Mouse (Mus musculus): ENCODE results near the gene Abraxas1. TPM values are rescaled to one million over a fixed set of nuclear protein-coding genes. Genes with fewer than 3 reads are reported as not detected.

The Abraxas1 gene
- polyA plus RNA-seq, 1 experiment = 0.44 TPM

DNA sequence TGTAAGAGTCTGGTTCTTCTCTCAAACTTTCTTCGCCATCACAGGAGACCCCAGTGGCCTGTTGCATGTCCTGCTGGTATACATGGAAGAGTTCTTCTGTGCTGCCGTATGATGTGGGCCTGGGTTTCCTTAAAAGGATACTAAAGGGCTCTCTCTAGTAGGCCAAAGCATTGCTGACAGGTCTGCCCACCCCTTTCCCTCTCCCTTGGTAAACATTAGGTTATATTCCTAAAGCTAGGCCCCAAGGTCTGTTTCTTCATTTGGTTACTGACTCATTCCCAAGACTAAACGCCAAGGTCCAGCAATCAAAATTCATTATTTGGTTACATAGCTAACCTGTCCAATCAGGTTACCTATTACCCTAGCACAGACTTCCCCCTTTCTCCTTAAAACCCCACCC lies 11.9 kb upstream of the Abraxas1 start:
- TF ChIP-seq GATA1 (IDR thresholded peaks at IDR 0.05; ENCODE audit: low read length) (no peak), TAL1 (IDR thresholded peaks at IDR 0.05; ENCODE audit: low read length) (no peak)
- no peaks in the 10 kb centered on the region for H3K9me3 ChIP-seq (ENCODE audit: control insufficient read depth, low read length)

DNA sequence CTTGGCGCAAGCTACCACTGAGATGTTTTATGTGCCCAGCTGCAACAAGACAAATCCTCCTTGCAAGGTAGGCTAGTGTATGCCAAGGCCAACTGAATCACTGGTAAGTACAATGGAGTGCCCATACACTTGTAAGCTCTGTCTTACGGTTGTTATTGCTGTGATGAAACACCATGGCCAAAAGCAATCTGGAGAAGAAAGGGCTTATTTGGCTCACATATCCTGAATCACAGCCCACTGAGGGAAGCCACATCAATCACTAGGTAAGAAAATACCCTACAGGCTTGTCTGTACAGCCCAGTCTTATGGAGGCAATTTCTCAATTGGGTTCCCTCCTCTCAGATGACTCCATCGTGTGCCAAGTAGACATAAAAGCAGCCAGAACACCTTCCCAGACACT lies 7.9 kb upstream of the Abraxas1 start:
- no peaks in the 10 kb centered on the region for H3K27me3 ChIP-seq (ENCODE audit: control insufficient read depth)
- no peaks in the 10 kb centered on the region for H3K9me3 ChIP-seq (ENCODE audit: control insufficient read depth, low read length)
- no peaks in the 10 kb centered on the region for H3K36me3 ChIP-seq (ENCODE audit: control insufficient read depth)
- no peaks in the 10 kb centered on the region for H3K4me1 ChIP-seq (ENCODE audit: control insufficient read depth)
- TF ChIP-seq TAL1 (IDR thresholded peaks at IDR 0.05; ENCODE audit: low read length) (no peak), GATA1 (IDR thresholded peaks at IDR 0.05; ENCODE audit: low read length) (no peak)
- H3K4me3 ChIP-seq (replicated peaks) = no peak overlapping the region

More for the DNA sequence above, 11.9 kb upstream of the Abraxas1 start:
- Histone ChIP-seq H3K36me3 (ENCODE audit: control insufficient read depth) (no peaks in the 10 kb centered on the region), H3K4me3 (replicated peaks) (no peak overlapping the region), H3K4me1 (ENCODE audit: control insufficient read depth) (no peaks in the 10 kb centered on the region; the same call in 1 of the 2 replicates), H3K27me3 (ENCODE audit: control insufficient read depth) (no peaks in the 10 kb centered on the region)

DNA sequence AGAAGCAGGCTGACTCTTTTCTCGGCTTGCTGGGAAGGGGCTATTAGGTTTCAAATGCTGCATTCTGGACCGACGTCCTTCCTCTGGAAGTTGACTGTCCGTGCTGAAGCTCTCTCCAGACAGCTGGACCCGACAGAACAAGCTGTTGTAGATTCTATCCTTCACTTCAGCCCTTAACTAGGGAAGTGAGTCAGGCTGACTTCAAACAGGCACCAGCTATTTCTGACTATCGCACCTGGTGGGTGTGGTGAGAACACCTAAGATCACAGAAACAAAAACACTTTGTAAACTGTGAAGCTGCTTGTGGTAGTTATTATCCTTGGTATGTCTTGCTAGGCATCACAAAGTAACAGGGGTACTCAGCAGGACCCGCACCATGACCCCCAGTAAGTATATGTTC lies 5.8 kb upstream of the Abraxas1 start:
- H3K4me3 ChIP-seq (replicated peaks) = no peak overlapping the region
- H3K27me3 ChIP-seq (ENCODE audit: control insufficient read depth) = no peaks in the 10 kb centered on the region
- H3K36me3 ChIP-seq (ENCODE audit: control insufficient read depth) = no peaks in the 10 kb centered on the region
- TF ChIP-seq GATA1 (IDR thresholded peaks at IDR 0.05; ENCODE audit: low read length) = no peak
- H3K9me3 ChIP-seq (ENCODE audit: control insufficient read depth, low read length) = no peaks in the 10 kb centered on the region
- peaks cover 4% of the 10 kb centered on the region for H3K4me1 ChIP-seq (ENCODE audit: control insufficient read depth)

DNA sequence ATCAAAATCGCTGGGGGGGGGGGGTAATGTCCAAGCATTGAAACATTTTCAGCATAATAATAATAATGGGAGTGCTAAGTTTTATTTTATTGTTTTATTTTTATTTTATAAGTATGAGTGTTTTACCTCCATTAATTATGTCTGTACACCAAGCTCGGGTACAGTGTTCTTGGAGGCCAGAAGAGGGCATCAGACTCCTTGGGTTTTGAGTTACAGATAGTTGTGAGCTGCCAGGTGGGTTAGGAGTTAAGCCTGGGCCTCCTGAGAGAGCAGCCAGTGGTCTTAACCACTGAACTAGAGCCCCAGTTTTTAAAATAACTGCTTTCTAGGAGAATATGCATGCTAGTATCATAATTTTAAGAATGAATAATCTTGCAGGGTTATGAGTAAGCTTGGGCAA lies 5.2 kb upstream of the Abraxas1 start:
- H3K36me3 ChIP-seq (ENCODE audit: control insufficient read depth) = no peaks in the 10 kb centered on the region
- peaks cover 9% of the 10 kb centered on the region for H3K4me1 ChIP-seq (ENCODE audit: control insufficient read depth)
- no peaks in the 10 kb centered on the region for H3K27me3 ChIP-seq (ENCODE audit: control insufficient read depth)
- TF ChIP-seq GATA1 (IDR thresholded peaks at IDR 0.05; ENCODE audit: low read length) = no peak
- no peak for TF ChIP-seq TAL1 (IDR thresholded peaks at IDR 0.05; ENCODE audit: low read length)
- no peaks in the 10 kb centered on the region for H3K9me3 ChIP-seq (ENCODE audit: control insufficient read depth, low read length)
- no peak overlapping the region for H3K4me3 ChIP-seq (replicated peaks)

DNA sequence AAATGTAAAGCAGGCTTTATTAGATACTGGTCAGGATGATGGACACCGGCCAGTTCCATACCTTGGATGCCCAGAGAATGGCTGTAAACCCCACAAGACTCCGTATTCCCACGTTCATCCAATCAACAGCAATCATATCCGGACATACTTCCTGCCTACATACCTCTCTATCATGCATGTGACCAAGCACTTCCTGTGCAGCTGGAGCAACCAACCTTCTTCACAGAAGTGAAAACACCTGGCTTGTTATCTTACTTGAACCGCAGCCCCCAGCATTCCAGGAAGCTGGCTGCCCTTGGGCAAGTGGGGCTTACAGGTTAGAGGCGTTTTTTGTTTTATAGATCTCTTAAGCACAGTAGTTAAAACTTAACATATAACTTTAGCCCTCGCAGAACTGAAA lies 2.1 kb upstream of the Abraxas1 start:
- no peaks in the 10 kb centered on the region for H3K27me3 ChIP-seq (ENCODE audit: control insufficient read depth)
- TF ChIP-seq TAL1 (IDR thresholded peaks at IDR 0.05; ENCODE audit: low read length) (no peak), GATA1 (IDR thresholded peaks at IDR 0.05; ENCODE audit: low read length) (no peak)
- peaks cover 22% of the 10 kb centered on the region for H3K4me1 ChIP-seq (ENCODE audit: control insufficient read depth)
- H3K4me3 ChIP-seq (replicated peaks) = no peak overlapping the region
- H3K9me3 ChIP-seq (ENCODE audit: control insufficient read depth, low read length) = no peaks in the 10 kb centered on the region
- peaks cover 3% of the 10 kb centered on the region for H3K36me3 ChIP-seq (ENCODE audit: control insufficient read depth)

DNA sequence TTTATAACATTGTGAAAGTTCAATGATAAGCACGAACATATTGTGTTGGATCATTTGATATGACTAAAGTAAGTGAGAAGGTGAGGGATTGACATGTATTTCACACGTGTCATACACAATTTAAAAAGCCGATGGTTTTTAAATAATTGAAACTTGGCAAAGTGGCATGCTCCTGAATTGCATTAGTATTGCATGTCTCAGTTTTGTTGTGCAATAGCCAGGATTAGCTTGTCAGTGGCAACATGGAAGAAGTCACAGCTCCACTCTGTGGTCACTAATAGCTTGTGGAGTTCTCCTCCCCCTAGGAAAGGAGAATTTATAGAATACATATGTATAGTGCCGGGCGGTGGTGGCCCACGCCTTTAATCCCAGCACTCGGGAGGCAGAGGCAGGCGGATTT lies 610 bp upstream of the Abraxas1 start:
- TF ChIP-seq TAL1 (IDR thresholded peaks at IDR 0.05; ENCODE audit: low read length) = no peak
- no peak for TF ChIP-seq GATA1 (IDR thresholded peaks at IDR 0.05; ENCODE audit: low read length)
- Histone ChIP-seq H3K27me3 (ENCODE audit: control insufficient read depth) (no peaks in the 10 kb centered on the region), H3K4me1 (ENCODE audit: control insufficient read depth) (peaks cover 22% of the 10 kb centered on the region), H3K4me3 (replicated peaks) (peak overlapping the region; percentile 77), H3K36me3 (ENCODE audit: control insufficient read depth) (peaks cover 17% of the 10 kb centered on the region), H3K9me3 (ENCODE audit: control insufficient read depth, low read length) (no peaks in the 10 kb centered on the region)

DNA sequence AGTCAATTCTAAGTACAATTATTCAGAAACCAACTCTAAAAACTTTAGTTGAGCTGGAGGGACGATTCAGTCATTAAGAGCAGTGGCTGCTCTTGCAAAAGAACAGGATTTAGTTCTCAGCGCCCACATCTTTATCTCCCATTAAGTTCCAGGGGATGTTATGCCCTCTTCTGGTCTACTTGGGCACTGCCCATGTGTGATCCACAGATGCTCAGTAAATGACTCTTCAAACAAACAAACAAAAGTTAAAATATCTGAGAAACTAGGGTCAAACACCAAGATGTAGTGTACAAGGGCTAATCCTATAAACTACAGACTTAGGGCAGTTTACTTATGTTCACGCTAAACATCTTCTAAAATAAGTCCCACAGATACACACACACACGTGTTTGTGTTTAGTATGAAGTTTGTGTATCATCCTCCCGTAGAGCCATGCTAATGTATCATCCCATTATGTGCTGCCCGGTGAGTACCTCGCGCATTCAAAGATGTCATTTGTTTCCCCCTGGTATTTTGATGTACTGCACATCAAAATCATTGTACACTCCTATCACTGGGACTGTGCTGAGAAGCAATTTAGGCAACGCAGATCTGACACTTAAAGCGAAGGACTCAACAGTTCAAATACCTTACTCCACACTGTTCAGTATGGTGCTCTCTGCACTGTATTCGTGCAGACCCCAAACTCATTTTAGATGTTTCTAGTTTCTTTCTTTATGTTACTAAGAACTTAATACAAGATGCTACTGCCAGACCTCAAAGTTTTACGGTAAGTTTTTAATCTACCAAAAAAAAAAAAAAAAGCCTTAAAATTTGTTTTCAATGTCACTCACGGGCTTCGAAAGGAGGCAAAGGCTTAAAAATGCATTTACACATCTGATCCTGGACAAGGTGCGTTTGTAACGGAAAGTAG lies 941 bp downstream of the Abraxas1 start:
- Histone ChIP-seq H3K4me3 (replicated peaks) (peak overlapping the region; percentile 77), H3K36me3 (ENCODE audit: control insufficient read depth) (peaks cover 28% of the 10 kb centered on the region), H3K9me3 (ENCODE audit: control insufficient read depth, low read length) (no peaks in the 10 kb centered on the region), H3K27me3 (ENCODE audit: control insufficient read depth) (no peaks in the 10 kb centered on the region), H3K4me1 (ENCODE audit: control insufficient read depth) (peaks cover 22% of the 10 kb centered on the region)
- no peak for TF ChIP-seq TAL1 (IDR thresholded peaks at IDR 0.05; ENCODE audit: low read length)
- TF ChIP-seq GATA1 (IDR thresholded peaks at IDR 0.05; ENCODE audit: low read length) = no peak

DNA sequence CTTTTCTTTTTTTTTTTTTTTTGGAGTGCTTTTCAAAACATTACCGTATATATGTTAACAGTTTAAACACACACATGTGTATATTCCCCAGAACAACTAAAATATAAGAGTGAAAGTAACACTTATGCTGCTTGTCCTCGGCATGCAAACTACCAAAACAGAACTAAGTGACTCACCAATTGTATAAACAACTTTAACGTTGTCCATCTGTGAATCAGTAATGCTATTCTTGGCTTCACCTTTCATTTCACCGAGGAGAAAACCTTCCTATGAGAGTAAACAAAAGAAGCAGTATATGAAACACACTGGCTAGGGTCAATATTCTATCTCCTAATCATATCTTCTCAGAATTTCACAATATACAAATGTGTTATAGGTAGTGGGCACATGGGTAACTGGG lies 2.4 kb downstream of the Abraxas1 start:
- Histone ChIP-seq H3K4me1 (ENCODE audit: control insufficient read depth) (peaks cover 22% of the 10 kb centered on the region), H3K27me3 (ENCODE audit: control insufficient read depth) (no peaks in the 10 kb centered on the region), H3K9me3 (ENCODE audit: control insufficient read depth, low read length) (no peaks in the 10 kb centered on the region), H3K36me3 (ENCODE audit: control insufficient read depth) (peaks cover 40% of the 10 kb centered on the region), H3K4me3 (replicated peaks) (no peak overlapping the region)
- TF ChIP-seq TAL1 (IDR thresholded peaks at IDR 0.05; ENCODE audit: low read length) = no peak
- TF ChIP-seq GATA1 (IDR thresholded peaks at IDR 0.05; ENCODE audit: low read length) = no peak

DNA sequence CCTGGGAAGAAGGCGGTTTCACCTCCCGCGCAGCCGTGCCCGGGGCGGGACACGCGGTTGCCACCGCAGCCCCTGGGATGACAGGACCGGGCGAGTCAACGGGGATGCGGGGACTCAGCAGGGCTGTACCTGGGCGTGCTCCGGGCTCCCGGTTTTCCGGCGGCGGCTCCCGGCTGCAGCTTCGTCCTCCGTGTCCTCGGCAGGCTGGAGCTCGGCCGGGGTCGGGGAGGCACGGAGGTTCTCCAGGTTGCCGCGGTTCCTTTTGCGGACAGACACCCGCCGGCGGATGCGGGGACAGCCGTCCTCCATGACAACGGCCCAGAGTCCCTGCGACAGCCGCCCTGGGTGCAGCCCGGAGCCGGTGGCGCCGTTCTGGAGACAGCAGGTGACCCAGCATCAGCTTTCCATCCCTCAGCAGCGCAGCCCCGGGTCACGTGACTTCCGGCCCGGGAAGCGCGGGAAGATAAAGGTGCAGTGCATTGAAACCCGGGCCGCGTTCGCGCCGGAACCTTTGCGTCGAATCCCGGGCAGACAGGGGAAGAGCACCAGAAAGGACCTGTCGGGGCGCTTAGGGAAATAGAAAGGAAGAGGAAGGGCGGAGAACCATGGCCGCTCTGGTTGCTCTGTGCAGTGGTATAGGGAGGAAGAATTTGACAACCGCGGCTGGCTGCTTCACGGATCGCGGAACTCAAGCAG lies 22.5 kb downstream of the Abraxas1 start, which contains the start of the genes Helq and Mrps18c:
Gene Helq (minus strand): TSS at position 434 of the 696 bp plus-strand sequence.
Gene Mrps18c (plus strand): TSS at position 463 of the 696 bp plus-strand sequence.
- TF ChIP-seq GATA1 (IDR thresholded peaks at IDR 0.05; ENCODE audit: low read length) = peak; percentile 67
- TF ChIP-seq TAL1 (IDR thresholded peaks at IDR 0.05; ENCODE audit: low read length) = no peak
- Histone ChIP-seq H3K4me1 (ENCODE audit: control insufficient read depth) (peaks cover 37% of the 10 kb centered on the region), H3K27me3 (ENCODE audit: control insufficient read depth) (no peaks in the 10 kb centered on the region), H3K4me3 (replicated peaks) (peak within 1 kb of the TSS; percentile 92), H3K36me3 (ENCODE audit: control insufficient read depth) (peaks cover 68% of the 10 kb centered on the region), H3K9me3 (ENCODE audit: control insufficient read depth, low read length) (no peaks in the 10 kb centered on the region)
